Mouse (Mus musculus): ENCODE results near the gene H2-Ob.

The H2-Ob gene

GRCm38 (mm10) chr17:34286501-34286900 lies 47.8 kb downstream of the H2-Ob start:
- DNase-seq (ENCODE audit: low spot score) = no peak

GRCm38 (mm10) chr17:34286999-34287398 lies 48.3 kb downstream of the H2-Ob start:
- no peak for DNase-seq (ENCODE audit: low spot score)

- DNase-seq (ENCODE audit: low spot score) = no peak
Measured at GRCm38 (mm10) chr17:34287648-34288047, 48.9 kb downstream of the H2-Ob start, which contains the start of gene H2-Aa. Gene H2-Aa (minus strand): TSS chr17:34287823.

GRCm38 (mm10) chr17:34288131-34288530 lies 49.4 kb downstream of the H2-Ob start:
- no peak for DNase-seq (ENCODE audit: low spot score)

GRCm38 (mm10) chr17:34291609-34292008 lies 52.9 kb downstream of the H2-Ob start:
- DNase-seq (ENCODE audit: low spot score) = no peak

GRCm38 (mm10) chr17:34292570-34292969 lies 53.9 kb downstream of the H2-Ob start:
- no peak for DNase-seq (ENCODE audit: low spot score)

GRCm38 (mm10) chr17:34293533-34293932 lies 54.8 kb downstream of the H2-Ob start:
- no peak for DNase-seq (ENCODE audit: low spot score)

GRCm38 (mm10) chr17:34294249-34294648 lies 55.5 kb downstream of the H2-Ob start:
- DNase-seq (ENCODE audit: low spot score) = no peak

GRCm38 (mm10) chr17:34295307-34295706 lies 56.6 kb downstream of the H2-Ob start:
- DNase-seq (ENCODE audit: low spot score) = no peak

GRCm38 (mm10) chr17:34295891-34296794 lies 57.4 kb downstream of the H2-Ob start:
- DNase-seq (ENCODE audit: low spot score) = no peak

GRCm38 (mm10) chr17:34299356-34299755 lies 60.7 kb downstream of the H2-Ob start:
- DNase-seq (ENCODE audit: low spot score) = no peak

- no peak for DNase-seq (ENCODE audit: low spot score)
Measured at GRCm38 (mm10) chr17:34300071-34300470, 61.4 kb downstream of the H2-Ob start.

- DNase-seq (ENCODE audit: low spot score) = no peak
Measured at GRCm38 (mm10) chr17:34300691-34301566, 62.2 kb downstream of the H2-Ob start.

- DNase-seq (ENCODE audit: low spot score) = no peak
Measured at GRCm38 (mm10) chr17:34301670-34302190, 63.0 kb downstream of the H2-Ob start.

- no peak for DNase-seq (ENCODE audit: low spot score)
Measured at GRCm38 (mm10) chr17:34303789-34304188, 65.1 kb downstream of the H2-Ob start.

Measured in urinary bladder, postnatal 10 days (tissue).